Mouse (Mus musculus) telencephalon, adult 2 months (tissue): ENCODE results near the gene Itgb2l.
"Not testable (repeated sequence)": the region's sequence is repeated elsewhere in the genome, so short reads cannot be mapped to it uniquely, and the experiment has no call there.

Source experiments
- DNase-seq: peaks from one replicate; pipeline ENCODE4 v3.0.0-alpha.2; 2011; ENCODE audit warnings: low read depth, low spot score

Gene Itgb2l

DNA sequence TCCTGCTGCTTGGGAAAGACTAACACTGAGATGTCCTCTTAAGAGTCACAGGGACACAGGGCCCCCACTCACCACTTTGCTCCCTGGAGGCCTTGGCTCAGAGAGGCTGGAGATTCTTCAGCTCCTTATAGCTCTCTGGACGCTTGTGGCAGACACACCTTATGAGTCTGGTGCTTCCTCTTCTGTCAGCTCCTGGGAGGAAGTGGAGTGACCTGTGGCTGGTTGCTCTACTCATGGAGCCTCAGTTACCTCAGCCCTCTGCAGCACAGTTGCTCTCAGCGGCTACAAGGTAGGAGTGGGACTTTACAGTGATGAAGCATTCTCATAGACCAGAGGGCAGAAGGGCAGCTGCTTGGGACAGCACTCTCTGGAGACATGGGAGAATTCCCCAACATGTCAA is at the start of gene Itgb2l:
Itgb2l (minus strand) TSS at position 152 of the 400 bp plus-strand sequence.
- DNase-seq: no peak

DNA sequence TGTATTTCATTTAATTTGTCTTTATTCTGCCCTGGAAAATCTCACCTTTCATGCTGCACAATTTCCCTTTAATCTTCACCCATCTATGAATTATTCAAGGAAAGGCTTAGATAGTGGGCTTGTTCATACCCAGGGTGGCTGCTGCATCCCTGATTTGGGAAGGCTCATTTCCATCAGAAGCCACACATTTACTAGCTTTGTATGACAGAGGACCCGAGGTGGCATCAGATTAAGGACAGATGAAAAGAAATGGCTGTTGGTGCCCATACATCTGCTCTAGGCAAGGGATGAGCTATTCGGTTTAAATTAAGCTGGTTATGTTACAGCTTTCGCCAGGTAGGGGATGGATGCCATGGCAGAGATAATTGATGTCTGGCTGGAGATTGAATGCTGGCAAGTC is 48.1 kb upstream of the Itgb2l start:
- no peak for DNase-seq

DNA sequence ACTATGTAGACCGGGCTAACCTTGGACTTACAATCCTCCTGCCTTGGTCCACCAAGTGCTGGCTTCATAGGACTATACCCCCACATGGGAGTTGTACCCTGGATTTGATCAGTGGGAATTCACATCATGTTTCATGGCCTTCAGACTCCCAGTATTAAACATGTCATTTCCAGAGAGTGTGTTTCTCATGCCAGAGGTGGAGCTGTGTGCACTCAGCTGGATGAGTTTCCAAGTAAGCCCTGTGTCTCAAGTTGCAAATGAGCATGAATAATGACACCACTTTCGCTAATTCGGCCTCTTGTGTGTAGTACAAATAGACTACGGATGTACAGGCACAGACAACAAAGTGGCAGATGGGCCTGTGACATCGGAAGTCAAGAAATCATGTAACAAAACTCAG is 44.6 kb upstream of the Itgb2l start:
- no peak for DNase-seq

DNA sequence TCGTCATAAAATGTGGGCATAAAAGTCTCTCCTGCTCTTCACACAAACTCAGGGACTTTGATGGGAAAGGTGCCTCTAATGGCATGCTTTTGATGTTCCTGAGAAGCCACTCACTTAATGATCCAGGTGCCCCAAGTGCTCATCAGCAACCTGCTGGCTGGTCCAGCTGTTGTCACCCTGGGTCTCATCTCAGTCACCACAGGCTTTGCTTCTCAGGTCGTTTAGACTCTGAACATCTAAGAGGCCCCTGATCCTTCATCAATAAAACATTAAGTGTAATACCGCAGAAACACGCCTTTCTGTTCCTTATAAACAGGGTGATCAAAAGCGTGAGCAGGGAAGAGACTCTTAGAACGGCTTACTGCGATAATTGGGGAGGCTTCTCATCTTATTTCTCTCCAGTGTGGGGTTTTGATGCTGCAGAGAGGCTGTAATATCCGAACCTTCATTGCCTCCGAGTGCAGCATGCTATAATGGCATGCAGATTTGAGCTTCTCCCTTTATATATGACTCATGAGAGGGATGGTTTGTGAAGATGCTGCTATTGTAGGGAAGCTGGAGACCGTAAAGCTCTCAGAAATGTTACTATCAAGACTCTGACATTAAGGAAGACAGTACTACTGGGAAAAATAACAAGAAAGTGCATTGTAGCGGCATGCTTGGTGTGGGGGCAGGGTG is 43.7 kb upstream of the Itgb2l start:
- no peak for DNase-seq

DNA sequence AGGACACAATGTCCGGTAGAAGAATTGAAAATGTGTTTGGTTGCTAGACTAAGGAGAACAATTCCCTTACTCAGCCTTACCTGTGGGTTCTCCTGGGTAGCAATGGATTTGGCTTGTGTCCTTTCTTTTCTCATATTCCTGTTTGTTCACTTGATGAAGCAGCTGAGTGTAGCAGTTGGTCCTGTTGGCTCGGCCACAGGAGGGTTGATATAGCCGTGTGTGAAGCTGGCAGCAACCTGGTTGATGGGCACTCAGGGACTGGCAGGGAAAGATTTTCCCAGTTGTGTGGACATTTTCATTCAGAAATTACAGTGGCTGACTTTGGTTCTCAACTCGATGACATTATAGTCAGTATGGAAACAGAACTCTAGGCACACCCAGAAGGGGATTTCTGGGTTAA is 38.4 kb upstream of the Itgb2l start:
- no peak for DNase-seq

DNA sequence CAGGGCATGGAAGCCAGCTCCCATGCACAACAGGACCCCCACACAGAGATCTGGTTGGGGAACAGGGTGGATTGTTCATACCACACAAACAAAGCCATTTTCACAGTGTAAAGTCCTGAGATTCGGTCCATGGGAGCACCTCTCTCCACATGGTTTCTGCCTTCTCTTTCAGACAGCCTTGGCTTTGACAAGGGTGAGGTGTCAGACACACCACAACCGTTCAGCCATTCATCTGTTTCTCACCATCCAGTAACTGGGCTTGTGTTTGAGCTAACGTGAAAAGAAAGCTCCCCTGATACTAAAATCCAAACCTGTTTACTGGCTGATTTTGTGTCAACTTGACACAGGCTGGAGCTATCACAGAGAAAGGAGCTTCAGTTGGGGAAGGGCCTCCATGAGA is 30.8 kb upstream of the Itgb2l start:
- no peak for DNase-seq

DNA sequence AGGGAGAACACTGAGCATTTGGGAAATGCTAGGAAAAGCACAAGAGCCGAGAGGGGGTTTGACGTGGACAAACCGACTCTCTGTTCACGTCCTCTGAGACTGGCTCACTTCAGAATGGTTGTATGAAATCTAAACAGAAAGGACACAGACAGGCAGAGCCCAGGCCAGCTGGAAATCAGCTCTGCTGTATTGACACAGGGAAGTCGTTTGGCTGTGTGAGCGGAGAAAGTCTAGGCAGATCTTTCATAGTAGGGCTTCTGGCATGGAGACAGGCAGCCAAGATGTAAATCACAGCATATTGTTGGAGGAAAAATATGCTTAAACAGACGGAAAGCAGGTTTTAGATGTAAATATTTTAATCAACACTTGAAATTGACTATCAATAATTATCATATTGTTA is 29.4 kb upstream of the Itgb2l start:
- no peak for DNase-seq

DNA sequence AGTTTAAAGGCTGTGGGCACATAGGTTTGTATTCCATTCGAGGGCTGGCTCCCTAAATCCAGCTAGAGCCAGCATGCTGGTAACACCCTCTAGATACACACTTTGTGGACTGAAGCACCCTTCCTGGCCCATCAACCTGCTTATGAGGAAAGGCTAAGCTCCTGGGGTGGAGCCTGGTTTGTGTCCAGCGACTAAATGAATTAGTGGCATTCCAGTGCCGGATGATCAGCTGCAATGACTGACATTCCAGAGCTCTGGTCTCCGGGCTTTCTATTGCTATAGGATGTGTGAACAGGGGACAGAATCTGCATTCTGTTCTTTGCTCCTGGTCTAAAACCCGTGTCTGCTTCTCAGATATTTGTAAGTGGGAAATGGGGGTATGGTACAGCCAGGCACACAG is 28.9 kb upstream of the Itgb2l start:
- DNase-seq: no peak

DNA sequence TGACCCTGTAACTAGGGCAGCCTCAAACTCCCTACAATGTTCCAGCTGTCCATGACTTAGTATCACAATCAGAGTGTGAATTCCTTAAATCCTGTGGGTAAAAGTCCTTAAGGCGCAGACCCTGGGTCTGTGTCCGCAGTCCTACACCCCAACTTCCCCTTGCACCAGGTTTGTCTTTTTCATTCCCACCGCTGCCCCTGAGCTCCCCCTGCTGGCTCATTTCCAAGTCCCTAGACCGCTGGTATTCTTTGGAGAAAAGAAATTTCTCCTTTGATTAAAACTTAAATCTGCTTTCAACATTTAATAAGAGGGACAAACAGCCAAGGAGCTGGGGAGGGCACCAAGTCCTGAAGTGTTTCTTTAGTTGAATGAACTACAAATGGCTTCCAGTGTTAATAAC is 26.2 kb upstream of the Itgb2l start:
- DNase-seq: no peak

DNA sequence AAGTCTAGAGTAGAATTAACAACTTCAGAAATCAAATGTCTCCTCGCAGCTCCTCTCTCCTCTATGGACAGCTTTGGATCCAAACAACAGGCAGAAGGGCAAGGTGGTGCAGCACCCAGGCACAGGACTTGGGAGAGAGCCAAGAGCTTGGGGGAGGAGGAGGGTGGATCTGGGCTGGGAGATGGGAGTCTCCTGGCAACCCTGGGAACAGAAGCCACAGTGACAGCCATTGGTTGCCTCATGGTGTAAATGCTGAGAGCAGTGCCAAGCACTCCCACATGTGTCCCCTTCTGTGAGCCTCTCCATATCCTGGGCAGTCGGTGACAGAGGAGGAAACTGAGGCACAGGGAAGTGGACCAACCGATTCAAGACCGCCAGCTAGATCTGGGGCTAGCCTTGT is 25.3 kb upstream of the Itgb2l start:
- peak; percentile 60 for DNase-seq

DNA sequence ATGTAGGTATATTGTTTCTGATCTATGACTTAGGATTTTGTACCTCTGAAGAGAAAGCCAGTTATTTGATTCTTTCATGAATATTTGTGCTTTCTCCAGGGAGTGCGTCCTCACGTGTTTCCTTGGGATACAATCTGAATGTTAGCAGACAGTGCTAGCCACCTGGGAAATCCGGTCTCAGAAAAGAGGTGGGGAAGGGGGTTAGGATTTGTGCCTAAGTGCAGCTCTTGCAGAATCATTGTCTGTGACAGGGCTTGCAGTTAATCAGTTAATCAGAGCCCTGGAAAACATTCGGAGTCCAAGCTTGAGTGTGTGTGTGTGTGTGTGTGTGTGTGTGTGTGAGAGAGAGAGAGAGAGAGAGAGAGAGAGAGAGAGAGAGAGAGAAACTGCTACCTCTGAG is 24.6 kb upstream of the Itgb2l start:
- DNase-seq: no peak

DNA sequence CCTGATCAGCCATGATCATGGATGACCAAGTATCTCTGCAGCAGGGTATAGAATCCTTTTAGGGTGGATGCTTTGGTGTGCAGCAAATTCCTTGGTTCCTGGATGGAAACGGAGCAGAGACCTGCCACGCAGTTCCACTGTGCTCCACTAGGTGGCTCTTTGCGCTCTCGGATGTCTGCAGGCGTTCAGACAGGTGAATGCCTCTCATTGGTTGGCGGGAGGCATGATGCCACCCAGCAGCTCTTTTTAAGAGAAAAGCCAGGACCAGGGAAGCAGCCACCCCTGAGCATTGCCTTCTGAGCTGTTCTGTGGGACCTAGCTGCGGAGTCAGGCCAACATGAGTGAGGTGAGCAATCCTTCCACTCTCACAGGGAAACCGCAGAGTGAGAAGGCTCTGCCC is 24.0 kb upstream of the Itgb2l start, which contains the start of gene Pcp4:
Pcp4 (plus strand) TSS at position 162 of the 400 bp plus-strand sequence.
- peak; percentile 85 for DNase-seq

DNA sequence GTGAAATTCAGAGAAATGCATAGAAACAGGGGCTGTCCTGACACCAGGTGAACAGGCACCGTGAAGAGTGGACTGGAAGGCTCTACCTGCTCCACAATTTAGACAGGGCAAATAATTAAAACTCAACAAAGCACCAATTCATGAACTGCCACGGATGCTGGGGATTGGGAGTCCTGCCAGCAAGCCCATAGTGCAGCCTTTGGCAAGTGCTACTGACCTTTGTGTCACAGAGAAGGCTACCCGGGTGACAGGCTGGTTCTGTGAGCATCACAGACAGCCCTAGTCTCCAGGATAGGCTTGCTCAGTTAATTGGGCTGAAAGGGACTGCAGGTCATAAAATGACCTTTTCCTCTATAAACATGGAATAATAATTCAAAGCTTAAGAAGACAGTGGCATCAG is 17.4 kb upstream of the Itgb2l start:
- DNase-seq: no peak

DNA sequence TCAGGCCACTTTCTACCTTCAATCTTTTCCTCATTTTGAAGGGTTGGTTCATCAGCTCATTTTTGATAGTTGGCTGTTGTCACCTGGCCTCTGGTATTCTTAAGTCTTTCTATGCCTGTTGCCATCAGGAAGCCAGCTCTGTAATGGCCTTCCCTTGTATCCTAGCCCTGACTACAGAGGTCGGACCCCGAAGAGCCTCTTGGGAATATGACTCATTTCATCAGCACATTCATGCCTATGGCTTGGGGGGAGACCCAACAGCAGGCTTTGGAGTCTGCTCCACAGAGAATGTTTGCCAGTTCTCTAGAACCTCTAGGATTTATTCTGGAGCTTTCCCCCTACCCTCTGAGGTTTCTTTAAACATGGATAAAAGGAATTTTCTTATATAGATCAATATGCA is 15.9 kb upstream of the Itgb2l start:
- no peak for DNase-seq

DNA sequence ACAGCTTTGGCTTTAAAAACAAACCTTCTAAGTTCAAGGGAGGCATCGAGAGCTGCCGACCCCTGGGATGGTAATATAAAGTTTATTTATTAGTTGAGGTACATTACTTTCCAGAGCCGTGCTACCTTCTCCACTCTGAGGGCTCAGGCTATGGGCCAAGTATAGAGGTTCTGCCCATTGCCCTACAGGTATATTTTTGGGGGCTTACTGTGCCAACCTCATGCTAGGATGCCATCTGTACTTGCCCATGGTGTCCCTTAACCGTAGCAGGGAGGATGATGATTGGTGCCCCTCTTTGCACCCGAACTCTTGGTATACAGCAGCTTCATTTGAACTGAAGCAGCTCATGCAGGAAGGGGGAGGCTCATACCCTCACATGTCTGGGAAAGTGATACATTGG is 14.2 kb upstream of the Itgb2l start:
- DNase-seq: no peak

DNA sequence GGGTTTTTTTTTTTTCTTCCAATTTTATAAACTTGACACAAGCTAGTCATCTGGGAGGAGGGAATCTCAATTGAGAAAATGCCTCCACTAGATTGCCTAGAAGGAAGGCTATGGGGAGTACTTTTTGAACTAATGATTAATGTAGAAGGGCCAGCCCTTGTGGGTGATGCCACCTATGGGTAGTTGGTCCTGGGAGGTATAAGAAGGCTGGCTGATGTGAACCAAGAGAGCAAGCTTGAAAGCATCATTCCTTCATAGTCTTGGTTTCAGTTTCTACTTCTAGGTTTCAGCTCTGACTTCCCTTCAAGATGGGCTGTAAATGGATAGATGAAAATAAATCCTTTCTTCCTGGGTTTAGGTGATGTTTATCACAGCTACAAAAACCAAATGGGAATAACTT is 10.7 kb upstream of the Itgb2l start:
- no peak for DNase-seq

DNA sequence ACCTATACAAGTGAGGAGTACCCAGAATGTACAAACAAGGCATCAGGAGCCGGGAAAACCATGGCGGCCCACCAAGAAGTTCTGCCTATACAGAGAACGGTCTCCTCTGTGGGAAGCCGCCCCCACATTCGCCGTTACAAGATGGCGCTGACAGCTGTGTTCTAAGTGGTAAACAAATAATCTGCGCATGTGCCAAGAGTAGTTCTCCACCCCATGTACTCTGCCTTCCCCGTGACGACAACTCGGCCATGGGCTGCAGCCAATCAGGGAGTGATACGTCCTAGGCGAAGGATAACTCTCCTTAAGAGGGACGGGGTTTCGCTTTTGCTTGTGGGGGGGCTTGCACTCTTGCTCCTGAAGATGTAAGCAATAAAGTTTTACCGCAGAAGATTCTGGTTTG is 7.5 kb upstream of the Itgb2l start:
- not testable (repeated sequence) for DNase-seq

DNA sequence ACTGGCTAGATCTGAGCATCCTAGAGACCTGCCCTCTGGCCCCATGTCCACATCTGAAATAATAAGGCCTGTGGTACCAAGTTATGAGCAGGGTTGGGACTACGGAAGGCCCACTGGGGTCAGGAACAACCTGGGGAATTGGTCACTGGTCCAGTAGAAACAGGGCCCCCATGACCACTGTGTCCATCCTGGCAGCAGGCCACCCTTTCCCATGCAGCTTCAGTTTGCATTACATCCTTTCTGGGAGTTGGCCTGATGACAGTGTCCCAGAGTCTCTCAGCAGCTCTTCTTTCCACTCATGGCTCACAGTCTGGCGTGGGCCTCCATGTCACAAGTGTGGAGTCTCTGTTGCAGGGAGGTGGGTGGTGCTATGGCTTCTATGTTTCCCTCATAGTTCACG is 1.6 kb downstream of the Itgb2l start:
- no peak for DNase-seq

DNA sequence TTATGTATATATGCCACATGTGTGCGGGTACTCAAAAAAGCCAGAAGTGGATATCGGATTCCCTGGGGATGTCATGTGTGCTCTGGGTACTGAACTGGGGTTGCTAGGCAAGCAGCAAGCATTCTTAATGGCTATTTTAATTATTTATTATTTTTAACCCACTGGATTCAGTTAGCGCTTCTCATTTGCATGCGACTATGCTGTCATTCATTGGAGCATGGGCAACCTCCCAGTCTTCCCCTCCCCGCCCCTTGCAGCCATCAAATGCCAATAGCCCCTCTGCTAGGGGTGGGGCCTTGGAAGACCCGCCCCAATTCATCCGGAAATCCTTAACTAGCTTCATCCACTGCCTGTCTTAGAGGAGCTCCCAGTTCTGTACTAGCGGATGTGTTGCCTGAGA is 2.5 kb downstream of the Itgb2l start:
- no peak for DNase-seq

DNA sequence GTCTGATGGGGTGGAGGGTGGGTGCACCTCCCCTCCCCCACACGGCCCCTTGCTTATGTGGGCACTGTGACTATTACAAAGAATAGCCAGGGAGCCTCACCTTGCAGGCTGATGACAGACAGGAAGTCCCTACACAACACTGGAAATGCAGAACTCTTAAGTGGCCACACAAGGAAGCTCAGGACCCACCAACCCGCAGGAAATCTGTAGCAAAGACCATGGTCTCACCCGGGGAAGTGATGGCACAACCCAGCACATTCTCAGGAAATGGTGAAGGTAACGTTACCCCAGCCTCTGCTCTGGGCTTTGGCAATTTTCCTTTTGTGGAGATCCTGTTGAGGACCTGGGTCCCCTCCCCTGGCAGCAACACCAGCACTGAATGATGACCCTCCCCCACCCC is 3.7 kb downstream of the Itgb2l start:
- no peak for DNase-seq

DNA sequence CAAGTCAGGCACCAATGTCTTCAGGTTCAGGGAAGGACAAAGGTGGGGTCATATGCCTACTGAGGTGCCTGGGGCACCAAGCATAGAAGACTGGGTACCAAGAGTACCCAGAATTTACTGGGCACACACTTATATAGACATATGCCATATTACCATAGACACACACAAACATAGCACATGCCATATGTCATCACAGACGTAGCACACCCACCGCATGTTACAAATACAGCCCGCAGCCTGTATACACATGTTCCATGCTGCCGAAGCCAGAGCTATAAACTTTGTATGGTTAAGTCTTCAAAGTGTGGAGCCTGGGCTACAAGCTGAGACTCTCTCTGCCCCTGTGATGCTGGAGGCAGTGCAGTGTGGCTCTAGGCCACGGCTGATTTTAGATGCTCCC is 4.5 kb downstream of the Itgb2l start:
- no peak for DNase-seq

DNA sequence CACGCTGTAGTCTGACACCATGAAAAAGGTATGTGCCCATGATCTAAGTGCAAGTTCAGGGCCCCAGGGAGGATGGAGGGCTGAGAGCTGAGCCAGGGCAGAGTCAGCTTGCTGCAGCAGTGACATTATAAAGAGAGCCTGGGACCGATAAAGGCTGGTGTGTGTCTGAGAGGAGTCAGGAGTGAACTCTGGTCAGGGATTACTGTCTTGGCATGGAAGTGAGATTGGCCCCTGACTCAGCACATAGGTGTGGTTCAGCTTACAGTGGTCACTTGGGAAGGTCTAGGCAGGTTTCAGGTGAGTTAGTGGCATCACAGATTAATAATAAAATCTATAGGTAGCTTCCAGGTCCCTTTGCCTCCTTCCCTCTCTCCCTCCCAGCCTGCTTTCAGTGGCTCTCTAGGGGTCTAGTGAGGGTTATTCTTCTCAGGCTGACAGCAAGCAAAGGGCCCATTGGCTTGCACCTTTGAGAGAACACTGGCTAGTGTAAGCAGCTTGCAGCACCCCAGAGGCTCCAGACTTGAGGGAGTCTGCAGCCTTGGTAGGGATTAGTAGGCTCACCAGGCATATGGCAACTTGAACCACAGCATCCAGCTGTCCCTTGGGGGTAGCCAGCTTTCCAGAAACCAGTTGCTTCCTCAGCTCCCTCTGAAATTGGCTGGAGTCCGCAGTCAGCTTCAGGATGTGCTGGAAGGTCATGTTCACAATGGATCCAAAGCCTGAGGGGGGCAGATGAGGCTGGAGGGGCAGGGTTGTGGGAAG is 9.2 kb downstream of the Itgb2l start:
- no peak for DNase-seq

DNA sequence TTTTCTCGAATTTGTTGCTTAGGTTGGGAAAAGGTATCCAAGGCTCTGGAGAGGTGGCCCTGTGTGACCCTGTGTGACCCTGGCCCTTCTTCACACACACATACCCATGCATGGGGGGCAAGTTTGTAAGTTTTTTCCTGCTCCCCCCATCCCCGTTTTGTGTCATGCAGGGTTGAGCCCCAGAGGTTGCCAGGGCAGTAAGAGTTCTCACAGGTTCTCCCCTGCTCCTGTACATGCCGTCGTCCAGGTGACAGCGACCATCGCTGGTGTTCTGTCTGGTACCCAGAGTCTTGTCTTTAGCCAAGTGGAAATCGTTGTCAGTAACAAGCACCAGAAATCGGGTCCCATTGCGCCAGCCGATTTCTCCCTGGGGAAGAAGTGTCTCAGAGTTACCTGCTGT is 10.2 kb downstream of the Itgb2l start:
- no peak for DNase-seq
